Mouse (Mus musculus) urinary bladder, adult 18-20 months (tissue): Measurements from ENCODE around the gene Gm5767.

Experiments
- DNase-seq, 2 experiments: peaks; one replicate each; pipeline ENCODE4 v3.0.0; 2022; ENCODE audit warnings: low spot score in 2 of 2, mixed read lengths in 2 of 2

Gm5767 gene

GRCm38 (mm10) chr16:8670041-8671035 lies 10.2 kb upstream of the Gm5767 start:
- DNase-seq: no peak

DNA sequence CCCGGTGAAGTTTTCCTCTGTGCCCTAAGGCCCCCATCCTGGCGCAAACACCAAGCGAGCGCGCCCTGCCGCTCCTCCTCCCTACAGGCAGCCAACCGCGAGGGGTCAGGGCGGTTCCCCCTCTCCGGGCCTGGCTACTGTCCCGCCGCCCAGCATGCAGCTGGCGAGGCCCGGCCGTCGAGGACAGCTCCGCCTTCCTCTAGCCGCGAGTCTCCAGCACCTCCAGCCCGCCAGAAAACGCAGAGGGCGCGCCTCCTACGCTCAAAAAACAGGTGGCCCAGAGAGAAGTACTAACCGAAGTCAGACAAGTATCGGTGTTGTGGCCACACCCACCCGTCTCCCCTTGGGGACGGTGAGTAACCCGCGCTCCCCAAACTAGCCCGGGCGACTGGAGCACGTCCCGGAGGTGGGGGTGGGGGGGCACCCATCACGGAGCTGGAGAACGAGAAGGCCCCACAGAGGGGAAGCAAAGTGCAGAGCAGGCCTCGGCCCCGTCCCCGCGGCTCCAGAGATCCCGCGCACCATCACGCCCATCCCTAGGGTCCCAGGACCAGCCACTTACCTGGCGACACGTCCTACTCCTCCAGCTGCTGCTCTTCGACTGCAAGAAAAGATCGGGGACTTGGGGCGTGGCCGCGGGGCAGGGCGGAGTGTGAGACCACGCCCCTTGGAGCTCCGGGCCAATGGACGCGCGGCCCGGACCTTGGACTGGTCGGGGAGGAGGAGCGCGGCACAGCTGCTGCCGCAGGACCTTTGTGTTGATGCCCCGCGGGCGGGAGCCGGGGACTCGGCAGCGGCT lies 8.8 kb upstream of the Gm5767 start, which contains the start of gene Carhsp1:
Carhsp1 (minus strand) TSS at position 605 of the 799 bp plus-strand sequence.
- peak; percentile 93 to 94 for DNase-seq

DNA sequence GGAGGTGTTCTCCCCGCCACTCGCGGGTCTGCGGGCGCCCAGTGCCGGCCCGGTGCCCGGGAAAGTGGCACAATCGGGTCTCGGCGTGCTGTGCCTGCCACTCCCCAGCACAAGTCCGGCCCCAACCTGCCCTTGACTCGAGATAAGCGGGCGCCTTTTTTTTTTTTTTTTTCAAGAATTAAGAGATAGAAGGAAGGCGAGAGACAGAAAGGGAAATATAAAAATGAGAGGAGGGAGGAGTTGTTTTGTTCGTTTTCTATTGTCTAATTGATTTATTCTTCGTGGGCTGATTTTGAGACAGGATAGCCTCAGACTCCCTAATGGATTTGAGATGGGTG lies 8.3 kb upstream of the Gm5767 start:
- DNase-seq: no peak

DNA sequence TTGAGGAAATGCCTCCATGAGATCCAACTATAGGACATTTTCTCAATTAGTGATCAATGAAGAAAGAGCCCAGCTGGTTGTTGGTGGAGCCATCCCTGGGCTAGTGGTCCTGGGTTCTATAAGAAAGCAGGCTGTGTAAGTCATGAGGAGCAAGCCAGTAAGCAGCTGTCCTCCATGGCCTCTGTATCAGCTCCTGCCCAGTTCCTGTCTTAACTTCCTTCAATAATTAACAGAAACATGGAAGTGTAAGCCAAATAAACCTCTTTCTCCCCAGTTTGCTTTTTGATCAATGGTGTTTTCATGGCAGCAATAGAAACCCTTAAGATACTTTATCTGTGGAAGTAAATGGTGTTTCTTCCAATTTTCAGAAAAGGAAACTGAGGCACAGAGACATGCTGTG lies 7.8 kb upstream of the Gm5767 start:
- no peak for DNase-seq

- no peak for DNase-seq
Observed at GRCm38 (mm10) chr16:8673343-8673742, 7.2 kb upstream of the Gm5767 start.

- no peak for DNase-seq
Observed at GRCm38 (mm10) chr16:8674165-8674564, 6.4 kb upstream of the Gm5767 start.

DNA sequence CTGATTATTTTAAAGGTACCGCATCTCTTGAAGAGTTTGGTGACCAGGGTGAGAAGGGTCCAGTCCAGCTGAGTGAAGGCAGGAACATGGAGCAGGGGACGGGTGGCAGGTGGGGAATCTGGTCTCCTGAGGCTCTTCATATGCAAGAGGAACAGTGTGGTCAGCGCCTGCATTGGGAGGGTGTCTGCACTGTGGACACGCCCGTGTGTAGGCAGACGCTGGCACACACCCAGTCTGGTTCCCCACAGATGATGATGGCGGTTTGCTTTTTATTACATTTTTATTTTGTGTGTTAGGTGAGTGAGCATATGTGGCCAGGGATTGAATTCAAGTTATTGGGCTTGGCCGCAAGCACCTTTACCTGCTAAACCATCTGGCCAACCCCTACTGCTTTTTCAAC lies 5.0 kb upstream of the Gm5767 start:
- DNase-seq: no peak

- no peak for DNase-seq
Observed at GRCm38 (mm10) chr16:8676228-8676627, 4.3 kb upstream of the Gm5767 start.

DNA sequence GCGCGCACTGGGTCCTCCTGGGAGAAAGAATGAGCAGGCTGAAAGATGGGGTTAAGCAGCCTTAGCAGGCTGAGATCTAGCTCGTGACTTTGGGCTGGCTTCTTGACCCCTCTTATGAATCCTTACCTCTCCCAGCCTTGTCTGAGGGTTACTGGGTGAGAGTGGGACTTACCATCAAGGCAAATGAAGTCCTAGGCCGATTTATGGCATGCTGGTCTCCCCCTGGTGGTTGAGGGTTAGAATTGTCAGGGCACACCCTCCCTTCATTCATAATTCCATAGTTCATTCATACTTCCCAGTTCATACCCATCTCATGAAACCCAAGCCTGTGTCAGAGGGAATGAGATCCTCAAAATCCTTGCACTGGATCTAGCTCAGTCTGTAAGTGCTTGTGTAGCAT lies 3.8 kb upstream of the Gm5767 start:
- no peak for DNase-seq

- no peak for DNase-seq
Observed at GRCm38 (mm10) chr16:8678035-8678434, 2.5 kb upstream of the Gm5767 start.

- no peak for DNase-seq
Observed at GRCm38 (mm10) chr16:8678676-8679075, 1.9 kb upstream of the Gm5767 start.

DNA sequence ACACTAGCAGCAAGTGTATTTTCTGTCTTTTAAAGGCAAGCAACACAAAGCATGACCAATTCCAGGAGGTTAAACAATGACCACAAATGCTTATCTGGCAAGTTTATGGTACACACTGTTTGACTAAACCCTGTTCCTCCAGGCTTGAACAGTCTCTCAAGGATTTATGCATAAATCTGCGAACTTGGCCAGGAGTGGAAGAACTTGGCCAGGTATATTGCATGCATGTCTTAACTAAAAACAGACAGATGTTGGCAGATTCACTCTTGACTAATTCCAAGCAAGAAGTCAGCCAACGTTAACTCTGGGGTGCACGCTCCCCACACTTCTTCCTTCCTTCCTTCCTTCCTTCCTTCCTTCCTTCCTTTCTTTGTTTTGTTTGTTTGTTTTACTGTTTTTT lies 790 bp upstream of the Gm5767 start:
- no peak for DNase-seq

DNA sequence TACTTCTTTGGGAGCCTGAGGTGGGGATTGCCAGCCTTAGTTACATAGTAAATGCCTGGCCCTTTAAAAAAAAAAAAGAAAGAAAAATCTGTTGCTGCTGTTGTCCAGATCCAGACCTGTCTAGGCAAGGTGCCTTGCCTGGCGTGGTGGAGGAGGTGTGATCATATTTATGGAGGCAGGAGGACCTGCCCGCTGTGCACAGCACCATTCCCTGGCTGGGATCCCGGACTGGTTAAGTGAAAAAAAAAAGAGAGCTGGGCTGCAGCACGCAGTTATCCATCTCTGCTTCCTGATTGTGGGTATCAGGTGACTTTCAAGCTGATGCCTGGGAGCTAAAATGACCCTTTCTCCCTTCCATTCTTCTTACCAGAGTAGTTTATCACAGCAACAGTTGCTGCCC lies 4.5 kb downstream of the Gm5767 start:
- DNase-seq: no peak

DNA sequence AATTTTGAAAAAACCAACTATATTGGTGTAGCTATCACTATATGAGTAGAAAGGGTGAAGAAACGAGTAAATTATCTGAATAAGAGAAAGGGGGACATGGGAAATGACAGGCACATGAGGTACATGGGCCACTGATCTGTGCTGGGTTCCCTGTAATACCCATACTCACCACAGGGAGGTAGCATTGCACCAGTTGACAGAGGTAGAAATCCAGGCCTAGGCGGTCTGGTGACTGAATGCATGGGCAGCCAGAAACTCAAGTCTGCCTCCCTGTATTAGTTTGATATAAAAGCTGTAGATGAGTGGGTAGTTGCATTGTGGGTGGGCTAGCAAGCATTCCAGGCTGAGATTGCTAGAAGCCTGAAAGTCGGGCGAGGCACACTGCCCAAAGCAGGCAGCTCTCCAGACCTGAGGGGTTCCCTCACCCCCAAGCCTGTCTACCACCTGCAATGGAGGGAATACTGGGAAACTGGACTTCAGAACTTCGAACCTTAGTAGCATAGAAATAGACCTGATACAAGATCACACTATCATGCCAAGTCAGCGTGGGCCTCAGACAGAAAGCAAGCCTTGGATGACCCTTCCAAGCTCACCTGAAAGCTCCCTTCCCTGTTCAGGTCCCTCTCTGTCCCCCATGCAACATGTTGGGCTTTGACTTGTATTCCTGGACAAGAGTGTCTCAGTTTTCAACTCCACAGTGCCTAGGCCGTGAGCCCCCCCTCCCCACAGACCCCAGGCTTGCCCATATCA lies 5.7 kb downstream of the Gm5767 start:
- DNase-seq: peak in 1 of 2 experiments; percentile 58

DNA sequence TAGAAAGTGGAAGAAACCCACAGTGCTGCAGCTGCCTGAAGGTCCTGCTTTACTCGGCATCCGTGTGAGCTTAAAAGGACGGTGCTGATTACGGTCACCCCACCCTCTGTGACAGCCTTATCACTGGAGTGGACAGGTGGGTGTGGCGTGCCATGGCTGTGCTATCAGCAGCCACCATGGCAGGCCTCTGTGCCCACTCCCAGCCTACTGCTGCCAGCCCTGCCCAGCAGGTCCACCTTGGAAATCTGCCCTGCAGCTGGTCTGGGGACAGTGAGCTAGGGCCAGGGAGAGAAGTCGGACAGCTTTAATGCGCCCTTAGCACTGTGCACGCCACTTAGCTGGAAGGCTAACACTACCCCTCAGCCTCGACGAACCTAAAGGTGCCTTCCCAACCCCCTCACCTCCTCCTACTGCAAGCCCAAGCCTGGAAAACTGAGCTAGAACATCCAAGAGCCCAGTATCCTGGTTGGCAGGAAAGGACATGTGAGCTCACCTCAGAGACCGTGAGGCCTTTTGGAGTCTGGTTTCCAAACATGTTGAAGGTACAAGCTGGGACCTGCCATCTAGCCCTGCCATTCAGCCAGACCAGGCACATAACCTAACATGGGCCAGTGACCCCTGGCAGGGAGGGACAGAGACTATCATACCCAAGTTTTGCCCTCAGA lies 6.4 kb downstream of the Gm5767 start:
- no peak for DNase-seq

DNA sequence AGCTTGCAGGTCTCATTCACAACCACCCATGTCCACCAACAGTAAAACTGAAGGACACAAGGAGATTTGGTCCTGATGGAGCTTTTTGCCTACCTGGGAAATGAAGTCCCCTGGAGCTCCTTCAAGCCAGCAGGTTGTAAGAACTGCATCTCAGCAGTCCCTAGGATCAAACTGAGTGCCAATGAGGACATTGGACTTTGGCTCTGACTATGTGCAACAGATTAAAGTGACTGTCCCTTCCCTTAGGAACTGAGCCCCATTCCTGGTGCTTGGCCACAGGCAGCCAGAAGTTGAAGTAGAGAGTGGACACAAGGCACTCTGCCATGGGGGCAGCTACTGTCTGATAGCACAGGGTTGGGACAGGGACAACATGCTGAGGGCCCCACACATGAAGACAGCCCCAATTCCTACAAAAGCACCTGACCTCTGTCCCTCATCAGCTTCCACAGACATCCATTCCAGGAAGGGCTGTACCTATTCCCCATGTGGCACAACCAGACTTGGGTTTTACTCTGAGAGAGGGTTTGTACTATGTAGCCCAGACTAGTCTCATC lies 7.1 kb downstream of the Gm5767 start:
- DNase-seq: no peak

DNA sequence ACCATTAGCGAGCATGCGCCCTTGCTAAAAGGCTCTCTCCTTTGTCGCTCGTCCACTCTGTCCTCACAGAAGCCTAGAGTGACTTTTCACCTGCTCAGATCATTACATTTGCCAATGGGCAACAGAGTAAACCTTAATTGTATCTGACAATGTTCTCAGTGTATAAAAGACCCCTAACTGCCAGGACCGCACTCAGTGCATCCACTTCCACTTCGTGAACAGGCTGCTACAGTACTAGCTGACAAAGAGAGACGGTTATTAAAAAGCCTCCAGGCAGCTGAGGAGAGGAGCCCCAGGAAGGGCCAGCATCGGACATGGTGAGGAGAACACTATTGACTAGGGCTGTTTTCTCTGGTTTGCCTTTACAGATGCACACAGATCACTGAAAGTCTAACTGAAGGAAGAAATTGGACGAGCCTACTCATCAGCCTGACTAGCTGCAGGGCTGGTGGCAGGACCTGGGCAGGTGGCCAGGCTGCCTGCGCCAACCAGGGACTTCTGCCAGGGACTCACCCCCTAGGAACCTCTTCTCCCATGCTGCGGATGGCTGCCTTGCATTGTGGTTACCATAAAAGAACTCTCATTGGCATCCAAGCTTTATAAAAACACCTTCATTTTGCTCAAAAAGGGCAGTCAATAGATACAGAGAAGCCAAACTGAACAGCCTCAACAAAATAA lies 9.5 kb downstream of the Gm5767 start:
- no peak for DNase-seq

DNA sequence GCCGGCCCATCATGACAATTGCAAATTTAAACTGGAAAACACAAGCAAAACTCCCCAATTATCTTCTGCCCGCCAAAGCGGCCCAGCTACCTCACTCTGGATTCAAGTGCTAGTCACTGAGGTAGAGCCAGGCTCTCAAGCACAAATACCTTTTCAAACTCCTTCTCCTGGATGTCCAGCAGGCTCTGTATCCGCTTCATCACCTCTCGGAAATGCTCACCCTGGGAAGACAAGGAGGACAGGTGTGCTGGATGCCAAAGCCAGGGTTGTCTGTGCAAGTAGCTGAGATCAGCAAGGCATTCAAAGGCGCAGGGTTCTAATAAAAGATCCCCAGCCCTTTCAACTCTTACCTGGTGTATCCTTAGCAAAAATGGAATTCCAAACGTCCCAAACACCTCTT lies 10.6 kb downstream of the Gm5767 start:
- DNase-seq: no peak

DNA sequence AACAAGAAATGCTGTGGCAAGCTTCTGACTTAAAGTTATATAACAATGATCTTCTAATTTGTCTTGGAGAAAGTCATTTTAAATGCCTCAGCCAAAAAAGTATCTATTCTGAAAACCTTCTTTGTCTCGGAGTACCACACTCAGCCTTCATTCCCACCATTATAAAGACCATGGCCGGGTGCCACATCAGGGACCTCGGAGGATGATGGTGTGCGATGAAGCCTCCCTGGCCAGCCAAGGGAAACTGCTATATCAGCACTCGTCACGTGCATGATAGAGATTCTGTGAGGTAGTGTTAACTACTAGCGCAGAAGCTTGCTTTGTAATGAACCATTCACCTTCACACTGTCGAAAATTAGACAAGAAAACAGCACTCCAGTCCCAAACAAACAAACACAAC lies 19.0 kb downstream of the Gm5767 start:
- DNase-seq: no peak

- no peak for DNase-seq
Observed at GRCm38 (mm10) chr16:8700586-8700985, 20.0 kb downstream of the Gm5767 start.

DNA sequence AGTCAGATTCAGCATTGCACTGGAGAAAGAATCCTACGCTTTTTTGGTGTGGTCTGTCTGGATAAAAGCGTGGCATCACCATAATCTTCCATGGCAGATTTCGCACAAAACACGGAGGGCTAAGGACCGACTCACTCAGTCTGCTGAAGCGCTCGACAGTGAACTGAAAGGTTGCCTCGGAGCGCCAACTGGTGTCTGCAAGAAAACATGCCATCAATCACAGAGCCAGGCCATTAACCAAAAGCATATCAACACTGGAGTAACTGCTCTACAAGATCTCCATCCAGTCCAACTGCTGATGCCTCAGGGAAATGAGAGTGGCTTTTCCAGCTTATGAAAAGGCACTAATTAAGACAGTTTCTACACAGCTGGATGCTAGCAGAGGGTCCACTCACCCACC lies 31.4 kb downstream of the Gm5767 start:
- DNase-seq: no peak
